ENCODE assay signal across 8 mouse cellular contexts in genomic region chr6:80019189-80019860, GRCm38 (mm10). TPM values are rescaled to one million over a fixed set of nuclear protein-coding genes. Genes with fewer than 3 reads are reported as not detected.
DNase-seq lines count a peak whose midpoint lies in the region; ATAC-seq and TF ChIP-seq lines count a peak whose summit lies in the region.

No protein-coding gene starts in this region.

- peak overlapping the region; percentile 61 for H3K4me2 ChIP-seq in lung, embryonic 16.5 days (ENCODE audit: low read depth, low read length)
- peak overlapping the region; percentile 71 for H3K4me2 ChIP-seq in limb, embryonic 13.5 days (replicated peaks)
- H3K4me2 ChIP-seq in stomach, embryonic 14.5 days (replicated peaks; ENCODE audit: low read depth, low read length): peak overlapping the region; percentile 47

- no peaks in the 10 kb centered on the region for H3K9me3 ChIP-seq in lung, embryonic 16.5 days (ENCODE audit: control insufficient read depth, low read length)
- H3K9me3 ChIP-seq in limb, embryonic 13.5 days: no peaks in the 10 kb centered on the region
- no peaks in the 10 kb centered on the region for H3K9me3 ChIP-seq in stomach, embryonic 14.5 days (ENCODE audit: control insufficient read depth, low read depth, low read length)

- H3K4me1 ChIP-seq in lung, embryonic 16.5 days (replicated peaks; ENCODE audit: control insufficient read depth, insufficient read depth, low read length): no peaks in the 10 kb centered on the region
- H3K4me1 ChIP-seq in lung, adult 2 months (ENCODE audit: control insufficient read depth, insufficient read depth, low read length): no peaks in the 10 kb centered on the region
- peaks cover 5% of the 10 kb centered on the region for H3K4me1 ChIP-seq in limb, embryonic 13.5 days
- H3K4me1 ChIP-seq in stomach, embryonic 14.5 days (ENCODE audit: control insufficient read depth, insufficient read depth, low read length): no peaks in the 10 kb centered on the region

- H3K27me3 ChIP-seq in lung, embryonic 16.5 days (ENCODE audit: control insufficient read depth, insufficient read depth, low read depth, low read length): no peaks in the 10 kb centered on the region
- no peaks in the 10 kb centered on the region for H3K27me3 ChIP-seq in limb, embryonic 13.5 days
- no peaks in the 10 kb centered on the region for H3K27me3 ChIP-seq in stomach, embryonic 14.5 days (ENCODE audit: control insufficient read depth, insufficient read depth, low read length)

- no peak for ATAC-seq in cerebellum, adult (ENCODE audit: insufficient number of reproducible peaks, low FRiP score, low TSS enrichment)
- ATAC-seq in lung, embryonic 16.5 days (ENCODE audit: low read depth): no peak
- ATAC-seq in limb, embryonic 13.5 days (ENCODE audit: low FRiP score, low read depth): no peak
- ATAC-seq in stomach, embryonic 14.5 days (ENCODE audit: insufficient number of reproducible peaks, insufficient read depth, low FRiP score, low read depth): no peak
- ATAC-seq in granulocyte monocyte progenitor cell, adult 5-6 weeks (replicated peaks; ENCODE audit: poor library complexity, severe bottlenecking): no peak

- 3% methylated on average over 14 of the region's 14 CpGs for WGBS in lung, embryonic 16.5 days
- WGBS in lung, adult 2 months: 5% methylated on average over 14 of the region's 14 CpGs
- 1% methylated on average over 14 of the region's 14 CpGs for WGBS in limb, embryonic 13.5 days
- 2% methylated on average over 14 of the region's 14 CpGs for WGBS in stomach, embryonic 14.5 days

- H3K9ac ChIP-seq in lung, embryonic 16.5 days (ENCODE audit: low read length): no peak overlapping the region
- peak overlapping the region; percentile 50 for H3K9ac ChIP-seq in limb, embryonic 13.5 days
- H3K9ac ChIP-seq in stomach, embryonic 14.5 days (replicated peaks; ENCODE audit: low read depth, low read length): no peak overlapping the region

- peak; percentile 24 to 37 for DNase-seq in cerebellum, postnatal 14 days
- DNase-seq in lung, adult 2 months: no peak
- no peak for DNase-seq in kidney, adult 11 months

- H3K4me3 ChIP-seq in lung, embryonic 16.5 days (ENCODE audit: low read length): peak overlapping the region; percentile 32
- H3K4me3 ChIP-seq in lung, adult 2 months (replicated peaks; ENCODE audit: extremely low read depth, low read depth, low read length): no peak overlapping the region
- H3K4me3 ChIP-seq in limb, embryonic 13.5 days: peak overlapping the region; percentile 41
- peak overlapping the region; percentile 23 for H3K4me3 ChIP-seq in stomach, embryonic 14.5 days (ENCODE audit: low read depth, low read length)

- H3K27ac ChIP-seq in lung, embryonic 16.5 days (ENCODE audit: low read length): no peak overlapping the region
- H3K27ac ChIP-seq in limb, embryonic 13.5 days: no peak overlapping the region
- no peak overlapping the region for H3K27ac ChIP-seq in stomach, embryonic 14.5 days (ENCODE audit: low read length)

- no peak for TF ChIP-seq POLR2A in lung, adult 2 months (IDR thresholded peaks at IDR 0.05; ENCODE audit: borderline replicate concordance, extremely low read depth, low read depth, low read length)

- H3K36me3 ChIP-seq in lung, embryonic 16.5 days (ENCODE audit: control insufficient read depth, insufficient read depth, low read length): no peaks in the 10 kb centered on the region
- no peaks in the 10 kb centered on the region for H3K36me3 ChIP-seq in limb, embryonic 13.5 days
- H3K36me3 ChIP-seq in stomach, embryonic 14.5 days (ENCODE audit: control insufficient read depth, insufficient read depth, low read length): no peaks in the 10 kb centered on the region

- TF ChIP-seq CTCF in lung, adult 2 months (IDR thresholded peaks at IDR 0.05; ENCODE audit: insufficient read depth, low read length): no peak

RNA-seq across cellular contexts. Expression of gene Lrrtm4, which starts 0.6 kb away (rescaled TPM):
- 0.36 and 0.68 TPM in 2 replicates for polyA plus RNA-seq in lung, embryonic 16.5 days (2015; fragmentation: Nextera tagmentation; extraction: Ambion mirVana)
- not detected in 2 replicates for polyA plus RNA-seq in lung, adult 2 months (2012; rRNA removed)
- polyA plus RNA-seq in limb, embryonic 13.5 days (2015; fragmentation: Nextera tagmentation; extraction: Ambion mirVana): 2.2 and 2.4 TPM in 2 replicates
- polyA plus RNA-seq in stomach, embryonic 14.5 days (2014; fragmentation: Nextera tagmentation; extraction: Ambion mirVana): 2.1 and 2.4 TPM in 2 replicates
- total RNA-seq in granulocyte monocyte progenitor cell, adult 5-6 weeks (2014; fragmentation: Nextera tagmentation): not detected in 2 replicates
- total RNA-seq in granulocyte monocyte progenitor cell, adult 5-6 weeks (2017): not detected in 2 replicates

Comparison
In these comparisons a context has a peak if more than half of its experiments do, and no peak if none do; other contexts are left out.
1. DNase-seq: peak in cerebellum, postnatal 14 days (2 of 2); none in lung, adult 2 months (single experiment) and kidney, adult 11 months (single experiment).
2. Peak in every context shown above with its lines, with median percentiles within 50 percentile points of each other: H3K4me2 ChIP-seq.